Mouse (Mus musculus) frontal cortex, adult (tissue): ENCODE measurements around the gene 4933415F23Rik.
"Not testable (repeated sequence)": the region's sequence is repeated elsewhere in the genome, so short reads cannot be mapped to it uniquely, and the experiment has no call there.

ENCODE experiments used
- ATAC-seq: cut with Nextera tagmentation; 2 replicates; pipeline ENCODE4 v1.9.2; 2017; ENCODE audit warnings: mild to moderate bottlenecking, moderate library complexity, mixed read lengths; ENCODE audit not compliant: low TSS enrichment

The 4933415F23Rik gene

GRCm38 (mm10) chr1:23102021-23102420 is at the start of gene 4933415F23Rik:
Gene 4933415F23Rik (minus strand): TSS chr1:23102253.
- no peak for ATAC-seq

- peak; percentile 76 for ATAC-seq
Measured at GRCm38 (mm10) chr1:23151722-23152121, 49.7 kb upstream of the 4933415F23Rik start.

DNA sequence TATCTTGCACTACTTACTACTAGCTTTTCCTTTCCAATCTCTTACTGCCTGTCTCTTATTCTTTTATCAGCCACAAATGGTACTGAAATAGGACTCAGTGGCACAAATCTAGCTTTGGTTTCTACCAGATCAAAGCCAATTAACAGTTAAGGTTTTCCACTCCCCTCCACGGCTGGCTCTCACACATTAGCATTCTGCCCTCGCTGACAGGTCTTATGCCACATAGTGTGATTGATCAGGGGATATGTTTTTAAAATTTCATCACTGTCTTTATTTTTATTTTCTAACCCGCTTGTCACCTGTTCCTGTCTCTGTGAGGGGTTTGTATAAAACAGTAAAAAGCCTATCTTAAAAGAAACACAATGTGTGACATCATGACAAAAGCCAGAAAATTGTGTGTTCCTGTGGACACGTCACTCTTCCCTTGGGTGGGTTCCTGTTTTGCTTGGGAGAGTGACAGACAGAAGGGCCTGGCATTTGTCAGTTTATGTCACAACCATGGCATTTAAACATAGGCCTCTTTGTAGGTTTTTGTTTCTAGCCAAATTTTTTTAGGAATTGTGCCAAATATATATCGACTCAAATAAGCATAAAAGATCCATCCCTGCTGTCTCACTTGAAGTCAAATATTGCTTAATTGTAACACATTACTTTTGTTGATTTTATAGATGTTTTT is 44.3 kb upstream of the 4933415F23Rik start:
- no peak for ATAC-seq

DNA sequence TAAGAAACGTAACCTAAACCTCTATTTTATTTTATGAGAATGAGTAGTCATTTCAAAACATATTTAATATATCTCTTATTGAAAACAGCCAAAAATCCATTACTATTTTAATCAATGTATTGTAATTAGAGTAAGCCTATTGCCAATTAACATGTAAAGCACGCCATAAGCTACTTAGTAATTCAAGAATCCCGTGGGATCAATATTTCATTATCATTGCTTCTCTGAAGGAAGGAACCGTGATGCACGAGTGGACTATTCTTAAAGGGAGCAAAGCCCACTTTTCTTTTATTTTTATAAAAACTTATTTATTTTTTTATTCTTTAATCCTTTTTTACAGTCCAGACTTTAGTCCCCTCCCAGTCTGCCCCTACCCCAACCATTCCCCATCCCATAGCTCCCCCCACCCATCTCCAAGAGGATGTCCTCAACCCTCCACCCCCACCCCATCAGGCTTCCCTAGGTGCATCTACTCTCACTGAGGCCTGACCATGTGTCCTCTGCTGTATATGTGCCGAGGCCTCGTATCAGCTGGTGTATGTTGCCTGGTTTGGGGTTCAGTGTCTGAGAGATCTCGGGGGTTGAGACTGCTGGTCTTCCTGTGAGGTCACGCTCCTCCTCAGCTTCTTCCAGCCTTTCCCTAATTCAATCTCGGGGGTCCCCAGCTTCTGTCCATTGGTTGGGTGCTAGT is 39.2 kb upstream of the 4933415F23Rik start:
- ATAC-seq: no peak

DNA sequence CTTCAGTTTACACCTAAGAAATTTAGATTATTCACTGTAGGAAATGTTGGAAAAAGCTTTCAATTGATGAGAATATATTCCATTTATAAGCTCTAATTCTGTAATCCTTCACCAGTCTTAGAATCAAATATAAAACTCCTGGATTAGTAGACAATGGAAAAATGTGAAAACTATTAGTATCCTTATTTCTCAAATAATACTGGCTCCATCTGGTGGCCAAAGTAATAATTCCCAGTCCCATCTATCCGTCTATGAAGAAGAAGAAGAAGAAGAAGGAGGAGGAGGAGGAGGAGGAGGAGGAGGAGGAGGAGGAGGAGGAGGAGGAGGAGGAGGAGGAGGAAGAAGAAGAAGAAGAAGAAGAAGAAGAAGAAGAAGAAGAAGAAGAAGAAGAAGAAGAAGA is 38.5 kb upstream of the 4933415F23Rik start:
- not testable (repeated sequence) for ATAC-seq

DNA sequence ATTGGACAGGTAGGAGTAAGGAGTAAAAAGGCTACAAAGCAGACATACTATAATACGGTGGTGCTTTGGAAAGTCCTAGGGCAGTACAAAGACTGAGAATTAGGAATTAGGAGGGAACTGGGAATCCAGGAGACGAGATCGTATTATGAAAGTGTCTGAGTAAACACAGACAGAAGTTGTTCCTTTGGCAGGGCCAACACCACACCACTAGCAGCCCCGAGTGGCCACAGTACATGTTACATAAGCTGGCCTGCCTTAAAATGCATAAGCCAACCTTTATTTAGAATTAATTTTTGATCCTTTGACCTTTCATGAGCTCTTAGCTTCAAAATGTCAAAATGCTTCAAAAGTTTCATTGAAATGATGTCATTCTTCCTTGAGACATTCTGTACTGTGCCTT is 18.8 kb upstream of the 4933415F23Rik start:
- ATAC-seq: no peak

DNA sequence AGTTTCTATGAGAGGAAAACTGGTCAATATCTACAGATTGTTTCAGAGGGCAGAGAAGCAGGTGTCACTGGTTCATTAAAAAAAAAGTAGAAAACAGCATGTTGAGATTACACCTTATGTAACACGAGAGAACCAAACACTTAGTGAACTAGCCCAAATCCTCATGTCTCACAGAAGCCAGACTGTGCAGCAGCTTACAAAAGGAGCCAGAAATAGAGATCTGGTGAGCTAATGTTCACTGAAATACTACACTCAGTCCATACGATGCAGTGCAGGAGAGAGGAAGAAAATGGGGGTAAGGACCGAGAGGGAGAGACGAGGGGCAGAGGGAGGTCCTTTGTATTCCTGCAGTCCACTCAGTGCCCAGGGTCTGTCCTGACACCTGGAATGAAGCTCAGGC is 17.4 kb upstream of the 4933415F23Rik start:
- peak; percentile 74 for ATAC-seq

DNA sequence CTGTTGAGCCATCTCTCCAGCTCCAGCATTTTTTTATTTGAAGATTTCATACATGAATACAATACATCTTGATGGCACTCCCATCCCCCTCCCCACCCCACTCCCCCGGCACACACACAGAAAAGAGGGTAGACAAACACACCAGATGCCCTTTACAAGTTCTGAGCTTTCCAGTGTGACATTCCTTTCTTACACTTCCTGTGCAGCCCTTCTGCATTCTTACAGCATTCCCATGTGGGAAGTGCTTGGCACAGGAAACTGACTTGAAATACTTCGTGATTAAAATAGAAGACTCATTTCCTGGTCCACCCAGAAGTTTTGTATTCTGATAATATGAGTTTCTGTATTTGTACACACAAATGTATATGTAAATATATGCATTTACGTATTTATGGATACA is 15.4 kb upstream of the 4933415F23Rik start:
- ATAC-seq: peak; percentile 82

- no peak for ATAC-seq
Measured at GRCm38 (mm10) chr1:23109191-23109590, 7.1 kb upstream of the 4933415F23Rik start.

DNA sequence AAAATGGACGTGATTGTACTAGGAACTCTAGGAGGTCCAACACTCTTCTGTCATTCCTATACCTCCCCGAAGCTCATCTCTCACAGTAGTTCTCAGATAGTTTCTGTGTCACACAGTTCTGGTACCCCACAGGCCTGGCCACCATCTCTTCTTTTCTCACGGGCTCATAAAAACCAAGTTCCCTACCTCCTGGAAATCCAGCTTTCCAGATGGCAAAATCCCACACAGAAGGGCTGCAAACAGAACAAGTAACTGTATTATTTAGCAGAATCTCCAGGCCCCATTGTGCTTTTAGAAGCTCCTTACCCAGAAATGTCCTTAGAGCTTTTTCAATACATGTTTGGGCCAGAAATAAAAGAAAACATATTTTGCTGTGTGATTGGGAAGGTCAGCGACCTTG is 828 bp upstream of the 4933415F23Rik start:
- ATAC-seq: peak; percentile 45

GRCm38 (mm10) chr1:23099791-23100190 is 2.3 kb downstream of the 4933415F23Rik start:
- no peak for ATAC-seq

DNA sequence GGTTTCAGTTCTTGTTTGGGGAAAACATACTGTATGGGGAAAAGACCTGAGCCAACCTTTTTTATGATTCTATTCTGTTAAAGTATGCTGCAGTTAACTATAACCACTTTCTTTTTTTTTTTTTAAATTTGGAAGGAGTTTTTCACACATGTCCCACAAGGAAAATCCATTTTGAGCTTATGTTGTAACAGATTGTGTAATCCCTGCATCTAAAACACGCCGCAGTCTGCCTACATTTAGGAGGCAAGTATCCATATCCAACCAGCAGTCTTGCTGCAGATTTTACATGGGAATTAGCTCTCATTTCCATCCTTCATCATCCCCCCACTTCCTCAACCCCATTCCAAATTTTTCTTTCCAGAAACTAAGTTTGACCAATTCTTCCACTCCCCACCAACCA is 3.6 kb downstream of the 4933415F23Rik start:
- peak; percentile 89 for ATAC-seq

DNA sequence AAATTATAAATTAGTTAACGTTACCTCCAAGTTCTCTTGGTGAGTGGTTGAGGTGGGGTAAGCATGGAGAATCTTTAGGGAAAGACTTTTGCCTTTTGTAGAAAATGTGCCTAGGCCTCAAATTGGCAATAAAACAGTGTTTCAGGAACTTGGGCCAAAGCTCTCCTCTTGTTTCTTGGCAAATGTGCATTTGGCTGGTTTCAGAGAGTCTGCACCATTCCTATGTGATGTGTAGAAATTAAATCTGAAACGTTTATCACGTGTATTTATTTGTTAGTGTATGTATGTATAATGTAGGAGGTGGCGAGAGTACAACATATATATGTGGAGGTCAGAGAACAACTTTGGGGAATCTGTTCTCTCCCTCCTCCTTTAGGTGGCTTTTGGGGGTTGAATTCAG is 4.1 kb downstream of the 4933415F23Rik start:
- ATAC-seq: peak; percentile 38; the same call in 1 of the 2 replicates

DNA sequence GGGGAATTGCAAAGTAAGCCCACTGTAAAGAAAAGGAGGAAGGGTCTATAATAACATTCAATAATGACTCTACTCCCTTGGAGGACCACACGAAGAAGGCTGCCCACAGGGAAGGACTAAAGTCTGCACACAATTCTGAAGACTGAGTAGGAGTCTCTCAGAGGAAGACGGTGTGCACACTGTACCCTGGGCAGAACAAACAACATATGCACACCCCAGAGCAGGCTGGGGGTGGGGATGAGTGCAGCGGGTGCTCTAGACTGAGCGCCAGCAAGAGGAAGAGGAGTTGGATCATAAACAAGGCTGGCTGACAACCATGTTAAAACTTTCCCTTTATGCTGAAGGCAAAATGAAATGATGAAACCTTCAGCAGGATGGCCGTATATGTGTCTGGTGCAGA is 34.3 kb downstream of the 4933415F23Rik start:
- ATAC-seq: peak; percentile 68

- ATAC-seq: no peak
Measured at GRCm38 (mm10) chr1:23064717-23065475, 37.2 kb downstream of the 4933415F23Rik start.

GRCm38 (mm10) chr1:23063946-23064345 is 38.1 kb downstream of the 4933415F23Rik start:
- ATAC-seq: peak; percentile 60

DNA sequence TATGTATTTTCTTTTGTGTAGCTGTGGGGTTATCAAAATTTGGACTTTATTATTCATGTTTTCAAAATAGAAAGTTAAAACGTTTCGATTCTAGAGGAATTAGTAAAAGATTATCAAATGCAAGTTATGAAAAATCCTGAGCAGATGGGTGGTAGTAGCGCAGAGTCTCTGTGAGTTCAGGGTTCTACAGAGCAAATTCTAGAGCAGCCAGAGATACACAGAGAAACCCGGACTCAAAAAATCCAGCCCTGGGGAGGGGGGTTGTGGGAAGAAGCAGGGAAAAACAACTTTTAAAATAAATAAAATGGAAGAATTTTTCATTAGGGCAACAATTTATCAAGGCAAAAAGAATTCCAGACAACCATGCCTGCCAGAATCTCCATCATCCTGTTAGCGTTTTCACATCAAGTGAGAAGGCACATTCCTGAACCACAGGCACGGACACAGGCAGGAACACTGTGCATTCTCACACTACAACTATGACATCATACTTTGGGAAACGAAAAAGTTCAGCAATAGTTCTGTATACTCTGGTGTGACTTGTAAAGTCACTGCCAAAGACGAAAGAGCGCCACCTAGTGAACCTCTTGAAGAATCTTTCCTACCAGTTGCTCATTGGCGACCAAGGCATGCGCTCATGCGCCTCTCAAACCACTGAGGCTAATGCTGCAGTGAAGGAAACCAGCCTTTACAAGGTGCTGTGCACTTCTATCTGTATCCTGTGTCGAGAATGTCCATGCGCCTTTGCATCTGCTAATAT is 40.3 kb downstream of the 4933415F23Rik start:
- peak; percentile 86 for ATAC-seq

DNA sequence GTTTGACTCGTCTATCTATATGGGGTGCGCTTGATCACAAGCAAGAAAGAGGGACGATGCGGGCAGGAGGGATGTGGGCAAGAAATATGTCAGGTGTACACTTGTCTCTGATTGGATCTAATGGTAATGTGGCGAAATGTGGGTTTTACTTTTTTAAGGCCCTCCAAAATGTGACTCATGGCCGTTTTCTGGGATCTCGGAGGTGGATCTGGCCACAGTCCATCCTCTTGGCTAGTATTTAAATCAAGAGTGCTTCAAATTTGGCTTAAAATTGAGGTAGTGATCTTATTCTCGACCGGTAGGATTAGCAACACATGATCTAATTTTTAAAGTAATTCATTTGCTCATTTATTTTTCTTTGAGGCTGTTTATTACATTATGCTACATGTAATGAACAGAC is 42.0 kb downstream of the 4933415F23Rik start:
- ATAC-seq: no peak
